Mouse (Mus musculus) megakaryocyte, embryonic 14.5 days (primary cell): Measurements from ENCODE around the gene Far1. TPM values are rescaled to one million over a fixed set of nuclear protein-coding genes. Genes with fewer than 3 reads are reported as not detected.

Source experiments
- H3K27me3 ChIP-seq: replicated peaks from 2 replicates; pipeline ENCODE3; 2012; ENCODE audit warnings: inconsistent platforms
- H3K36me3 ChIP-seq: replicated peaks from 2 replicates; pipeline ENCODE3; 2012; ENCODE audit warnings: low read length, inconsistent platforms, mixed read lengths
- H3K4me1 ChIP-seq: 2 replicates; pipeline ENCODE4 v1.6.1; 2012; ENCODE audit warnings: inconsistent platforms
- H3K4me3 ChIP-seq: replicated peaks from 2 replicates; pipeline ENCODE3; 2012; ENCODE audit warnings: moderate library complexity, mild to moderate bottlenecking, inconsistent platforms
- H3K9me3 ChIP-seq: 2 replicates; pipeline ENCODE4 v1.6.1; 2012; ENCODE audit warnings: inconsistent platforms
- FLI1 ChIP-seq: IDR thresholded peaks from 2 replicates; pipeline ENCODE4 v1.6.1; 2012; ENCODE audit warnings: low read length, inconsistent platforms, mixed read lengths
- GATA1 ChIP-seq: IDR thresholded peaks from 3 replicates; pipeline ENCODE4 v1.6.1; 2012; ENCODE audit warnings: mixed read lengths, low read length, inconsistent platforms, borderline replicate concordance
- polyA plus RNA-seq: library from polyadenylated mRNA; stranded (reverse); fragments of >175 nt; gene quantifications from 2 replicates; pipeline ENCODE4 v1.2.3, GENCODE M21; 2012; ENCODE audit warnings: low replicate concordance; ENCODE audit not compliant: insufficient read depth

The Far1 gene
- polyA plus RNA-seq, 1 experiment, result 2.2 TPM

GRCm38 (mm10) chr7:113556138-113556537, 42.5 kb downstream of the Far1 start:
- no peak overlapping the region for H3K4me3 ChIP-seq
- H3K9me3 ChIP-seq, result no peaks in the 10 kb centered on the region
- H3K36me3 ChIP-seq, result peaks cover 65% of the 10 kb centered on the region
- no peak for TF ChIP-seq FLI1
- TF ChIP-seq GATA1, result no peak
- no peaks in the 10 kb centered on the region for H3K27me3 ChIP-seq
- peaks cover 2% of the 10 kb centered on the region; the same call in 1 of the 2 replicates for H3K4me1 ChIP-seq

GRCm38 (mm10) chr7:113566892-113567291, 53.3 kb downstream of the Far1 start:
- Histone ChIP-seq H3K4me1 (no peaks in the 10 kb centered on the region; the same call in 1 of the 2 replicates), H3K4me3 (no peak overlapping the region), H3K27me3 (no peaks in the 10 kb centered on the region), H3K36me3 (peaks cover 61% of the 10 kb centered on the region), H3K9me3 (no peaks in the 10 kb centered on the region)
- TF ChIP-seq GATA1, result no peak
- no peak for TF ChIP-seq FLI1

GRCm38 (mm10) chr7:113571121-113571520, 57.5 kb downstream of the Far1 start:
- H3K27me3 ChIP-seq, result no peaks in the 10 kb centered on the region
- peaks cover 32% of the 10 kb centered on the region for H3K36me3 ChIP-seq
- no peaks in the 10 kb centered on the region for H3K9me3 ChIP-seq
- H3K4me1 ChIP-seq, result no peaks in the 10 kb centered on the region; the same call in 1 of the 2 replicates
- TF ChIP-seq GATA1 (no peak), FLI1 (no peak)
- no peak overlapping the region for H3K4me3 ChIP-seq

- no peak overlapping the region for H3K4me3 ChIP-seq
- no peaks in the 10 kb centered on the region for H3K27me3 ChIP-seq
- TF ChIP-seq GATA1, result no peak
- TF ChIP-seq FLI1, result no peak
These were observed 59.1 kb downstream of the Far1 start for GRCm38 (mm10) chr7:113572741-113573140.

GRCm38 (mm10) chr7:113582111-113582510, 68.5 kb downstream of the Far1 start:
- no peaks in the 10 kb centered on the region for H3K36me3 ChIP-seq
- TF ChIP-seq FLI1 (no peak), GATA1 (no peak)
- H3K4me1 ChIP-seq, result no peaks in the 10 kb centered on the region
- H3K4me3 ChIP-seq, result no peak overlapping the region
- peaks cover 6% of the 10 kb centered on the region for H3K27me3 ChIP-seq
- H3K9me3 ChIP-seq, result no peaks in the 10 kb centered on the region

More at GRCm38 (mm10) chr7:113572741-113573140, 59.1 kb downstream of the Far1 start:
- peaks cover 19% of the 10 kb centered on the region for H3K36me3 ChIP-seq
- no peaks in the 10 kb centered on the region for H3K9me3 ChIP-seq
- H3K4me1 ChIP-seq, result no peaks in the 10 kb centered on the region; the same call in 1 of the 2 replicates

GRCm38 (mm10) chr7:113589211-113589610, 75.6 kb downstream of the Far1 start:
- no peaks in the 10 kb centered on the region for H3K9me3 ChIP-seq
- TF ChIP-seq GATA1 (no peak), FLI1 (no peak)
- peaks cover 9% of the 10 kb centered on the region; the same call in 1 of the 2 replicates for H3K4me1 ChIP-seq
- H3K36me3 ChIP-seq, result no peaks in the 10 kb centered on the region
- peaks cover 31% of the 10 kb centered on the region for H3K27me3 ChIP-seq
- no peak overlapping the region for H3K4me3 ChIP-seq

- no peaks in the 10 kb centered on the region for H3K36me3 ChIP-seq
- H3K9me3 ChIP-seq, result no peaks in the 10 kb centered on the region
- peaks cover 9% of the 10 kb centered on the region; the same call in 1 of the 2 replicates for H3K4me1 ChIP-seq
- no peak overlapping the region for H3K4me3 ChIP-seq
- H3K27me3 ChIP-seq, result peaks cover 31% of the 10 kb centered on the region
- TF ChIP-seq GATA1 (no peak), FLI1 (no peak)
These were observed 76.7 kb downstream of the Far1 start for GRCm38 (mm10) chr7:113590330-113590729.

- no peak overlapping the region for H3K4me3 ChIP-seq
- TF ChIP-seq FLI1, result no peak
- TF ChIP-seq GATA1, result no peak
- H3K9me3 ChIP-seq, result no peaks in the 10 kb centered on the region
- peaks cover 31% of the 10 kb centered on the region for H3K27me3 ChIP-seq
- H3K36me3 ChIP-seq, result no peaks in the 10 kb centered on the region
- H3K4me1 ChIP-seq, result peaks cover 9% of the 10 kb centered on the region; the same call in 1 of the 2 replicates
These were observed 77.5 kb downstream of the Far1 start for GRCm38 (mm10) chr7:113591084-113591483.

GRCm38 (mm10) chr7:113591557-113592354, 78.1 kb downstream of the Far1 start:
- peaks cover 9% of the 10 kb centered on the region; the same call in 1 of the 2 replicates for H3K4me1 ChIP-seq
- peaks cover 31% of the 10 kb centered on the region for H3K27me3 ChIP-seq
- no peaks in the 10 kb centered on the region for H3K36me3 ChIP-seq
- no peak overlapping the region for H3K4me3 ChIP-seq
- no peaks in the 10 kb centered on the region for H3K9me3 ChIP-seq
- TF ChIP-seq GATA1 (no peak), FLI1 (no peak)

GRCm38 (mm10) chr7:113592696-113593095, 79.1 kb downstream of the Far1 start:
- Histone ChIP-seq H3K36me3 (no peaks in the 10 kb centered on the region), H3K27me3 (peaks cover 31% of the 10 kb centered on the region), H3K4me3 (no peak overlapping the region), H3K4me1 (peaks cover 9% of the 10 kb centered on the region; the same call in 1 of the 2 replicates), H3K9me3 (no peaks in the 10 kb centered on the region)
- TF ChIP-seq GATA1, result no peak
- no peak for TF ChIP-seq FLI1
